Mouse (Mus musculus): ENCODE measurements at regions not wholly inside any gene's neighbourhood (a gene's known extent, or its start where the extent isn't known, plus 50 kb on each side); places are given as distances from the start of the nearest gene placed in this dataset.

GRCm38 (mm10) chr17:22795213-22795612, 71.7 kb downstream of the Zfp945 start:
- ATAC-seq: no peak
- Histone ChIP-seq H3K4me3 (no peak overlapping the region), H3K9me3 (replicated peaks) (no peaks in the 10 kb centered on the region), H3K4me2 (no peak overlapping the region), H3K27ac (no peak overlapping the region), H3K27me3 (replicated peaks) (no peaks in the 10 kb centered on the region), H3K4me1 (no peaks in the 10 kb centered on the region), H3K9ac (no peak overlapping the region), H3K36me3 (no peaks in the 10 kb centered on the region)
- WGBS (ENCODE audit: insufficient replicate concordance): 68% methylated on average over 5 of the region's 5 CpGs

- H3K27me3 ChIP-seq (replicated peaks): no peaks in the 10 kb centered on the region
- WGBS (ENCODE audit: insufficient replicate concordance): 81% methylated on average over 2 of the region's 2 CpGs
- no peaks in the 10 kb centered on the region for H3K4me1 ChIP-seq
Measured at GRCm38 (mm10) chr17:22784481-22784880, 82.5 kb downstream of the Zfp945 start.

GRCm38 (mm10) chr17:22745736-22746135, 121.2 kb downstream of the Zfp945 start:
- no peaks in the 10 kb centered on the region for H3K27me3 ChIP-seq (replicated peaks)
- H3K36me3 ChIP-seq: no peaks in the 10 kb centered on the region
- WGBS (ENCODE audit: insufficient replicate concordance): 59% methylated on average over 7 of the region's 7 CpGs

More at GRCm38 (mm10) chr17:22784481-22784880, 82.5 kb downstream of the Zfp945 start:
- Histone ChIP-seq H3K27ac (no peak overlapping the region), H3K36me3 (no peaks in the 10 kb centered on the region), H3K9ac (no peak overlapping the region), H3K4me3 (no peak overlapping the region), H3K4me2 (no peak overlapping the region), H3K9me3 (replicated peaks) (no peaks in the 10 kb centered on the region)
- ATAC-seq: no peak

GRCm38 (mm10) chr17:22739581-22740178, 127.3 kb downstream of the Zfp945 start:
- Histone ChIP-seq H3K4me2 (peak overlapping the region; percentile 72), H3K9me3 (replicated peaks) (no peaks in the 10 kb centered on the region), H3K27ac (peak overlapping the region; percentile 58), H3K9ac (peak overlapping the region; percentile 63), H3K27me3 (replicated peaks) (no peaks in the 10 kb centered on the region), H3K4me1 (peaks cover 14% of the 10 kb centered on the region), H3K4me3 (peak overlapping the region; percentile 64), H3K36me3 (peaks cover 4% of the 10 kb centered on the region; the same call in 1 of the 2 replicates)
- ATAC-seq: peak; percentile 86
- under 1% methylated on average over 25 of the region's 25 CpGs for WGBS (ENCODE audit: insufficient replicate concordance)

More at GRCm38 (mm10) chr17:22745736-22746135, 121.2 kb downstream of the Zfp945 start:
- no peak overlapping the region for H3K4me2 ChIP-seq
- H3K9me3 ChIP-seq (replicated peaks): no peaks in the 10 kb centered on the region
- ATAC-seq: no peak
- H3K27ac ChIP-seq: no peak overlapping the region
- no peak overlapping the region for H3K9ac ChIP-seq
- H3K4me3 ChIP-seq: no peak overlapping the region
- H3K4me1 ChIP-seq: no peaks in the 10 kb centered on the region

GRCm38 (mm10) chr17:22739173-22739572, 127.8 kb downstream of the Zfp945 start:
- H3K4me2 ChIP-seq: peak overlapping the region; percentile 72
- no peaks in the 10 kb centered on the region for H3K9me3 ChIP-seq (replicated peaks)
- 0 out of 2 replicates have a peak, but pooled peaks have one; percentile 13 for ATAC-seq
- H3K36me3 ChIP-seq: peaks cover 4% of the 10 kb centered on the region; the same call in 1 of the 2 replicates
- H3K27me3 ChIP-seq (replicated peaks): no peaks in the 10 kb centered on the region
- 12% methylated on average over 12 of the region's 12 CpGs for WGBS (ENCODE audit: insufficient replicate concordance)
- peak overlapping the region; percentile 58 for H3K27ac ChIP-seq
- peak overlapping the region; percentile 63 for H3K9ac ChIP-seq
- H3K4me3 ChIP-seq: peak overlapping the region; percentile 64
- H3K4me1 ChIP-seq: peaks cover 14% of the 10 kb centered on the region

GRCm38 (mm10) chr17:22736360-22736759, 130.6 kb downstream of the Zfp945 start:
- H3K4me2 ChIP-seq: no peak overlapping the region
- H3K9me3 ChIP-seq (replicated peaks): no peaks in the 10 kb centered on the region
- H3K27ac ChIP-seq: no peak overlapping the region
- no peak for ATAC-seq
- H3K27me3 ChIP-seq (replicated peaks): no peaks in the 10 kb centered on the region
- H3K9ac ChIP-seq: no peak overlapping the region
- 71% methylated on average over 4 of the region's 4 CpGs for WGBS (ENCODE audit: insufficient replicate concordance)
- H3K36me3 ChIP-seq: peaks cover 4% of the 10 kb centered on the region; the same call in 1 of the 2 replicates
- peaks cover 14% of the 10 kb centered on the region for H3K4me1 ChIP-seq
- H3K4me3 ChIP-seq: no peak overlapping the region

Data from liver, embryonic 12.5 days (tissue).